Mouse (Mus musculus) hindbrain, postnatal 0 days (tissue): ENCODE data around the gene 3110040M04Rik. TPM values are rescaled to one million over a fixed set of nuclear protein-coding genes. Genes with fewer than 3 reads are reported as not detected.

ENCODE experiments used
- ATAC-seq: fragments of 200-750 bp; cut with Nextera tagmentation; 2 replicates; pipeline ENCODE4 v1.8.0; 2017; ENCODE audit warnings: mild to moderate bottlenecking, moderate TSS enrichment, moderate library complexity
- DNase-seq: peaks from one replicate; pipeline ENCODE4 v3.0.0-alpha.2; 2015; ENCODE audit warnings: low spot score
- H3K27ac ChIP-seq: fragments of 300-500 bp; sonication (generic); 2 replicates; pipeline ENCODE4 v1.5.1; 2014; ENCODE audit warnings: mild to moderate bottlenecking
- H3K27me3 ChIP-seq: fragments of 300-500 bp; sonication (generic); 2 replicates; pipeline ENCODE4 v1.6.1; 2014; ENCODE audit warnings: low read length, mixed read lengths; ENCODE audit not compliant: insufficient read depth
- H3K36me3 ChIP-seq: fragments of 300-500 bp; sonication (generic); 2 replicates; pipeline ENCODE4 v1.6.1; 2014; ENCODE audit warnings: low read length, mixed read lengths; ENCODE audit not compliant: insufficient read depth
- H3K4me1 ChIP-seq: fragments of 300-500 bp; sonication (generic); 2 replicates; pipeline ENCODE4 v1.6.1; 2014; ENCODE audit warnings: antibody characterized with exemption, low read length, mixed read lengths; ENCODE audit not compliant: insufficient read depth
- H3K4me2 ChIP-seq: fragments of 300-500 bp; sonication (generic); 2 replicates; pipeline ENCODE4 v1.6.1; 2014; ENCODE audit warnings: low read depth, mild to moderate bottlenecking, low read length, moderate library complexity, mixed read lengths
- H3K4me3 ChIP-seq: fragments of 300-500 bp; sonication (generic); 2 replicates; pipeline ENCODE4 v1.5.1; 2014; ENCODE audit warnings: low read length
- H3K9ac ChIP-seq: fragments of 300-500 bp; sonication (generic); replicated peaks from 2 replicates; pipeline ENCODE4 v1.6.1; 2014; ENCODE audit warnings: mild to moderate bottlenecking, low read length, moderate library complexity, mixed read lengths
- H3K9me3 ChIP-seq: fragments of 300-500 bp; sonication (generic); 2 replicates; pipeline ENCODE4 v1.6.1; 2016; ENCODE audit warnings: low read length, mixed read lengths
- CTCF ChIP-seq: IDR thresholded peaks from 2 replicates; pipeline ENCODE4 v1.5.1; 2016; ENCODE audit warnings: antibody characterized with exemption, control low read depth, low read depth
- WGBS: fragments of 180-500 bp; shearing (Covaris S2); extraction: QIAGEN DNeasy Blood & Tissue Kit; methylation state at CpG from one replicate; pipeline ENCODE4 v1.1.7; 2014; 5-methylcytosine and 5-hydroxymethylcytosine counted together
- polyA plus RNA-seq: library from polyadenylated mRNA; unstranded; fragments of >200 nt; fragmentation: Nextera tagmentation; extraction: Ambion mirVana; gene quantifications from 2 replicates; pipeline ENCODE4 v1.2.1, GENCODE M21; 2015
- total RNA-seq: library from RNA; depleted of rRNA; stranded (reverse); fragments of >200 nt; gene quantifications from 2 replicates; pipeline ENCODE4 v1.2.3, GENCODE M21; 2014

Gene 3110040M04Rik
- total and polyA plus RNA-seq, 2 experiments from 2014 or later: not detected

GRCm38 (mm10) chr1:151214862-151215261 is 10.9 kb downstream of the 3110040M04Rik start:
- no peaks in the 10 kb centered on the region for H3K4me1 ChIP-seq
- H3K27me3 ChIP-seq: no peaks in the 10 kb centered on the region
- no peak for DNase-seq
- TF ChIP-seq CTCF: no peak
- H3K4me3 ChIP-seq: no peak overlapping the region
- no peak overlapping the region for H3K4me2 ChIP-seq
- H3K9me3 ChIP-seq: no peaks in the 10 kb centered on the region
- H3K9ac ChIP-seq: no peak overlapping the region
- H3K27ac ChIP-seq: no peak overlapping the region
- WGBS: 75% methylated on average over 2 of the region's 2 CpGs
- ATAC-seq: no peak
- H3K36me3 ChIP-seq: no peaks in the 10 kb centered on the region

- H3K4me3 ChIP-seq: no peak overlapping the region
- H3K9ac ChIP-seq: no peak overlapping the region
- no peak overlapping the region for H3K4me2 ChIP-seq
- H3K9me3 ChIP-seq: no peaks in the 10 kb centered on the region
- H3K27ac ChIP-seq: no peak overlapping the region
- TF ChIP-seq CTCF: no peak
- 90% methylated on average over 1 of the region's 1 CpGs for WGBS
- H3K36me3 ChIP-seq: no peaks in the 10 kb centered on the region
- ATAC-seq: no peak
- no peaks in the 10 kb centered on the region for H3K27me3 ChIP-seq
- DNase-seq: no peak
- no peaks in the 10 kb centered on the region for H3K4me1 ChIP-seq
These were observed 12.1 kb downstream of the 3110040M04Rik start for GRCm38 (mm10) chr1:151215985-151216384.

DNA sequence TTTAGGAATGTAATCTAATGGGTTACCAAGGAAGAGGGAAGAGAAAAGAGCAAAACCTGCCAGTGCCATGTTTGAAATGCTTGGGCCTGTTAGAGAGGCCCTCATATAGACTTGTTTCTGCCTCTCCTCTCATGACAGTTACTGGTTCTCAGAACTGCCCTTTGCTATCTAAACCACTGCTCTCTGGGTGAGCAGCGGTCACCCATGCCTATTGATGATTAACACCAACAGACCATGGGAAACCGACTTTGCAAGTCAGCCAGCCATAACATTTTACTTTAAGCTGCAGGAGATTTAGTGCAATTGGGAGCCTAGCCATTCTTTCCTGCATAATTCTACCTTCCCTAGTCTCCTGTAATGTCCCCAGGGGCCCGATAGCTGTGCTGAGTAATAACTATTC is 12.5 kb downstream of the 3110040M04Rik start:
- H3K36me3 ChIP-seq: no peaks in the 10 kb centered on the region
- H3K4me2 ChIP-seq: no peak overlapping the region
- no peaks in the 10 kb centered on the region for H3K27me3 ChIP-seq
- no peak overlapping the region for H3K9ac ChIP-seq
- H3K4me3 ChIP-seq: no peak overlapping the region
- WGBS: 73% methylated on average over 3 of the region's 3 CpGs
- no peak for TF ChIP-seq CTCF
- H3K27ac ChIP-seq: no peak overlapping the region
- DNase-seq (no peak), ATAC-seq (no peak)
- H3K9me3 ChIP-seq: no peaks in the 10 kb centered on the region
- no peaks in the 10 kb centered on the region for H3K4me1 ChIP-seq

- Histone ChIP-seq H3K27me3 (no peaks in the 10 kb centered on the region), H3K36me3 (no peaks in the 10 kb centered on the region), H3K9me3 (no peaks in the 10 kb centered on the region), H3K27ac (no peak overlapping the region), H3K4me2 (no peak overlapping the region), H3K4me1 (no peaks in the 10 kb centered on the region), H3K9ac (no peak overlapping the region), H3K4me3 (no peak overlapping the region)
- ATAC-seq (no peak), DNase-seq (no peak)
- WGBS: 88% methylated on average over 5 of the region's 5 CpGs
- no peak for TF ChIP-seq CTCF
These were observed 15.1 kb downstream of the 3110040M04Rik start for GRCm38 (mm10) chr1:151219045-151219444.

- no peak for DNase-seq
- no peaks in the 10 kb centered on the region for H3K27me3 ChIP-seq
- H3K4me2 ChIP-seq: no peak overlapping the region
- no peak overlapping the region for H3K9ac ChIP-seq
- H3K9me3 ChIP-seq: no peaks in the 10 kb centered on the region
- H3K27ac ChIP-seq: no peak overlapping the region
- no peak overlapping the region for H3K4me3 ChIP-seq
- no peaks in the 10 kb centered on the region for H3K4me1 ChIP-seq
- no peak for TF ChIP-seq CTCF
- WGBS: 68% methylated on average over 7 of the region's 7 CpGs
- ATAC-seq: no peak
- no peaks in the 10 kb centered on the region for H3K36me3 ChIP-seq
These were observed 16.2 kb downstream of the 3110040M04Rik start for GRCm38 (mm10) chr1:151220098-151220497.

GRCm38 (mm10) chr1:151222561-151223267 is 18.8 kb downstream of the 3110040M04Rik start:
- ATAC-seq: no peak
- 86% methylated on average over 10 of the region's 10 CpGs for WGBS

DNA sequence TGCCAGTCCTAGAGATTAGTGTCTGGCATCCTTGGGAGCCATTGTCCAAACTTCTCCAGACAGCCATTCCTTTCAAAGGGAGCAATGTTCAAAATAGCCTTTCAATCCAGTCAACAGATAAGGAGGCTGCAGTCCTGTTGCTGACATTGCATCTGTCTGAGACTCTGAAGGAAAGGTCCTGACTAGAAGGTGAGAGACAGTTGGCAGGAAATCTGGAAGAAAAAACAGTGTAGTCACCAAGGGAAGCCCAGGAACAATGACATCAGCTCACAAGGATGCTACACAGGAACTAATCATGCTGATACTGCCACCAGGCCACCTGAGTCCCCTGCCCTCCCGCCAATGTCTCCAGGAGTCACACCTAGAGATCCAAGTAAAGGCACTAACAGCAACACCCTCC is 19.5 kb downstream of the 3110040M04Rik start:
- DNase-seq (no peak), ATAC-seq (no peak)
- Histone ChIP-seq H3K9me3 (no peaks in the 10 kb centered on the region), H3K4me3 (no peak overlapping the region), H3K4me1 (no peaks in the 10 kb centered on the region), H3K27me3 (no peaks in the 10 kb centered on the region), H3K36me3 (no peaks in the 10 kb centered on the region), H3K4me2 (no peak overlapping the region), H3K9ac (no peak overlapping the region), H3K27ac (no peak overlapping the region)
- WGBS: 64% methylated on average over 1 of the region's 1 CpGs
- no peak for TF ChIP-seq CTCF

More at GRCm38 (mm10) chr1:151222561-151223267, 18.8 kb downstream of the 3110040M04Rik start:
- Histone ChIP-seq H3K4me1 (no peaks in the 10 kb centered on the region), H3K9me3 (no peaks in the 10 kb centered on the region), H3K36me3 (no peaks in the 10 kb centered on the region), H3K4me3 (no peak overlapping the region), H3K27ac (no peak overlapping the region), H3K9ac (no peak overlapping the region), H3K4me2 (no peak overlapping the region), H3K27me3 (no peaks in the 10 kb centered on the region)
- no peak for DNase-seq
- TF ChIP-seq CTCF: no peak
